Mouse (Mus musculus) ZHBTc4 (cell line): ENCODE data around the gene Tubd1.
A peak's percentile ranks its signal among the peaks of the same experiment; 100 is the strongest.

Source experiments
- DNase-seq: peaks from one replicate; pipeline ENCODE4 v3.0.0-alpha.2; 2011; ENCODE audit warnings: low read depth, low spot score

Gene Tubd1

GRCm38 (mm10) chr11:86583990-86584897, 39.5 kb downstream of the Tubd1 start:
- no peak for DNase-seq

DNA sequence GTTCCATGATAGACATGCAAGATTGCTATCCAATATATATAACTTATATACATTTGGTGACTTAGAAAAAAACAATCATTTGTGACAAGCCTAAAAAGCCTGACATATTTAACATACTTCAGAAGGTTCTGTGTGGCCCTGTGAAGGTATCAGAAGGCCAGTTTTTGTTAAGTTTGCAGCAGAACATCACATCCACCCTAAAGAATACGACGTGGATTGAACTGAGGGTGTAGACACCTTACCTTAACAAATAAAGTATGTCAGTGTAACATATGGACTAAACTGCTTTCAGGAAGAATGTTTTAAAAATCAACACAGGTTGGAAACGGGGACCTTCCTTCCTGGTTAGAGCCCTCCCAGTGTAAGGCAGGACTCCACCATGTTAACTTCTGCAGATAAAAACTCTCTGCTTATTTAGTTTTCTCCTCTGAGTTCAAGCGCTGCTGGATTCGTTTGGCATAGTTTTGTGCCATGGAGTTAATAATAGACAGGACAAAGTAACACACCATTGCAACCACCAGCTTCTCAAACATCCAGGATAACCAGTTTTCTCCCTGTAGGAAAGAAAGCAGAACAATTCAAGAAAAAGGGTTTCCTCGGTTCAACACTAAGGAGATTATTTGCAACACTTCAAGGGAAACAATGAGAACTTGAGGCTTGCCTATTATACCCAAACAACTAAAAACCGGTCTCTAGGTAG, 40.3 kb downstream of the Tubd1 start:
- no peak for DNase-seq

DNA sequence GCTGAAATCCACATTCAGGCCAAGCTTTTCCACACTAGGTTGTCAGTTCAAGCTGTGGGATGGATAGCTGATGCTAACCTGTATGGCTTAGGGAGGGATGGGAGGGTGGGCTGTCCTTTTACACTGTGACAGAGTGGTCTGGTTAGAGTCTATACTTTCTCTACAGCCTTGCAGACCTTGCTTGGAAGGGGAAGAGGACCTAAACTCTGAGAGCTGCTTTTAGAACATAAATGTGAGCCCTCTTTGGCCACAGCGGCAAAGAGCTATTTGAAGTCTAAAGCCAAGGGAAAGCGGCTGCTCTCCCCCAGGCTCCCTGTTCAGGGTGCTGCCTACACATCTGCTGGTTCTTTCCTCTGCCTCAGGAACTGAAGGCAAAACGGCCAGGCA, 40.8 kb downstream of the Tubd1 start:
- DNase-seq, result no peak

- peak; percentile 43 for DNase-seq
These were observed 41.5 kb downstream of the Tubd1 start for GRCm38 (mm10) chr11:86586177-86586867.

- DNase-seq, result peak; percentile 47
These were observed 42.3 kb downstream of the Tubd1 start for GRCm38 (mm10) chr11:86586868-86587792.

DNA sequence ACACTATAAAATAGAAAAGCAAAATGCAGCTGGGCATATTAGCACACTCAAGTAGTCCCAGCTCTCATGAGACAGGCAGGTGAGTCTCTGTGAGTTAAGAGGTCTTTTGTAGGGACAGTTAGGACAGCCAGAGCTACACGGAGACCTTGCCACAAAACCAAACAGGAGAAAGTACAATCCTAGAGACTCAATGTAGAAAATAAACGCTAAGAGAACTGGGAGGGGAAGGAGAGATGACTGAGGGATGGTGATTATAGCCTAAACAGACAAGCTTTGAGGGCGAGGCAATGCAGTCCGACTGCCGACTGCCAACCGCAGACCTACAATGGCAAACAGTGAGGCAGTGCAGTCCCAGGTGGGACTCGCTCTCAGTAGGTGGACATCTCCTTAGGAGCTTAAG, 43.0 kb downstream of the Tubd1 start:
- DNase-seq, result no peak

DNA sequence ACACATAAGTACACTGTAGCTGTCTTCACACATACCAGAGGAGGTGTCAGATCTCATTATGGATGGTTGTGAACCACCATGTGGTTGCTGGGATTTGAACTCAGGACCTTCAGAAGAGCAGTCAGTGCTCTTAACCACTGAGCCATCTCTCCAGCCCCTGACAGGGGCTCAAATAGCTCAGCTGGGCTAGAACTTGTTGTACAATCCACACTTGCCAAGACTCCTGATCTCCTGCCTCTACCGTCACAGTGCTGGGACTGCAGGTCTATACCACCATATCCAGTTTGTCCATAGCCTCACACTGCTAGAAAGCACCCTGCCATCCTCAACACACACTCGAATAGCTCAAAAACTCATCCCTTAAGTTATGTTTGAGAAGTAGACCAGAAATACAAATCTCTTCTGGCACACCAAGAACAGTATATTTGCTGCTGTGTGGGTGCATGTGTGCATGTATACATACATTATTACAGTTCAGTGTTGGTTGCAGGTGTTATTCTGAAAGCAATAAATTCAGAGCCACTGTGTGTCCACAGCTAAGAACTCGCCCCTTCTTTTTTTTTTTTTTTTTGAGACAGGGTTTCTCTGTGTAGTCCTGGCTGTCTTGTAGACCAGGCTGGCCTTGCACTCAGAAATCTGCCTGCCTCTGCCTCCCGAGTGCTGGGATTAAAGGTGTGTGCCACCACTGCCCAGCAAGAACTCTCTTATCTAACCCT, 44.0 kb downstream of the Tubd1 start:
- no peak for DNase-seq

GRCm38 (mm10) chr11:86590066-86590465, 45.3 kb downstream of the Tubd1 start:
- no peak for DNase-seq

DNA sequence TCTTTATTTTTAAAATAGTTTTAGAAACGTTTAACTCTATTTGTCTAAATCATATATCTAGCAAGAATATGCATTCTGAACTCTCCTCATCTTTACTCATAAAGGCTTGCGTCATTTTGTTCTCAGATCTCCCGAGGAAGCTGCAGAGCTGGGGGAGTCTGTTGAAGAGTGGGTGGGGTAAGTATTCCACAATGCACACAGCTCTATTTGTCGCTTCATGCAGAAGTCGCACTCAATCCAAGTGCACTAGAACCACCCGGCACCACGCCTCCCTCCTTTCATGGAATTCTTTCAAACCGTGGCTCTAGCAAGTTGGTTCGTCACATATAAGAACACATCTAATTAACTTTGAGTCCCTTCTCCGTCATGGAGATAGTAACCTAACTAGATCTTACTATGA, 45.8 kb downstream of the Tubd1 start:
- DNase-seq, result no peak

DNA sequence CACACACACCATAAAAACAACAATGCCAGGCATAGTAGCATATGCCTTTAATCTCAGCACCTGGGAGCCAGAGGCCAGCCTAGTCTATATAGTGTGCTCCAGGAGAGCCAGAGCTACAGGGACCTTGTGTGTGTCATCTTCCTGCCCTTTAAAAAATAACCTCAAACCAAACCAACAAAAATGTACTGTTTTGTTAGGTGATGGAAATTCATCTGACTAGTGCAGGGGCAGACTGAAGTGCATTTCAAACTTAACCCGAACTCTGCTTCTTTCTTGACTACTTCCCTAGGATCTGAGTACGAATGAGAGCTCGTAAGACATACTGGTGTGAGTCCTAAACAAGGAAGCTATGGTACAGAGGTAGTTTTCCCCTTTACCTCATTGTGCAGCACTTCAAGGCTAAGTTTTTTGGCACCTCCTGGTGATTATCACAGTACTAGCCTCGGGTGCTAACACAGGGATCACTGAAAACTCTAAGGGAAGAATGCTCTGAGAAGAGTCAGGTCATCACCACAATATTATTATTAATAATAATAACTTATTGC, 46.6 kb downstream of the Tubd1 start:
- DNase-seq, result no peak

DNA sequence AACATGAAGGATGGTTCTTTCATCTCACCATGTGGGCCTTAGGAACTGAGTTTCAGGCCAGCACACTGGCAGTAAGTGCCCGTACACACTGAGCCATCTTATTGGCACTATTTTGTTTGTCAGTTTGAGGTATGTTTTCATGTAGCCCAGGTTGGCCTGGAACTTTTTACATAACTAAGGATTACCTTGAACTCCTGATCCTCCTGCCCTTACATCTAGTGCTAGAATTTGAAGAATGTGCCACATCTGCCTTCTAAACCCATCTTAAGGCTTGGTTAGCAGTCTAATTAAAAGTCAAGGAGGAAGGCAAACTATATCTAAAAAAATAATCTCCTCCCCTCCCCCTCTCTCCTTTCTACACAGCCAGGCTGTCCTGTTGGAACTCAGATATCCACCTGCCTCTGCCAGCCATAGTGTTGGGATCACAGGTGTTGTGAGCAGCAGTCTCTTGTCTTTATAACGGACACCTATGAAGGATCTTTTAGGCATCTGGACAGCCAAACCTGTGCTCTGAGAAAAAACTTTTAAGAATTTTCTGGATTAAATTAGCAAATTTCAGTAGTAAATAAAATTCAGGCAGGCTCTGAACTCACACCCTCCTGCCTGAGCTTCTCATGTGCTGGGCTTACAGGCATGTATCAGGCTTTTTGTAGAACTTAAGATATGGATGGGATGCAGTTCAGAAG, 47.3 kb downstream of the Tubd1 start:
- no peak for DNase-seq

GRCm38 (mm10) chr11:86592993-86593392, 48.2 kb downstream of the Tubd1 start:
- no peak for DNase-seq

GRCm38 (mm10) chr11:86593443-86593842, 48.7 kb downstream of the Tubd1 start:
- no peak for DNase-seq

- no peak for DNase-seq
These were observed 49.5 kb downstream of the Tubd1 start for GRCm38 (mm10) chr11:86594188-86594876.

DNA sequence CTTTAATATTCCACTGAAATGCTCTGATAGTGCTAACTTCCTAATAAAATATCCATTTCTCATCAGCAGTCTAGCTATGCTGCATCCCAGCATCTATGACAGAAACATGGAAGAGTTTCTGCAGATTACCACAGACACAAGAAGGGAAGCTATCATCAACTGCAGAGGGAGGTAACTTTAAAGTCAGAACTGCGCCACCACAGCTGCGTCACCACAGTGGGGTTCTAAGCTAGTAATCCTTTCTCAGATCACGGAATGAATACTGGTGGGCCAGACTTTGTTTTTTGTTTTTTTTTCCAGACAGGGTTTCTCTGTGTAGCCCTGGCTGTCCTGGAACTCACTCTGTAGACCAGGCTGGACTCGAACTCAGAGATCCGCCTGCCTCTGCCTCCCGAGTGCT, 50.6 kb downstream of the Tubd1 start:
- DNase-seq, result no peak

DNA sequence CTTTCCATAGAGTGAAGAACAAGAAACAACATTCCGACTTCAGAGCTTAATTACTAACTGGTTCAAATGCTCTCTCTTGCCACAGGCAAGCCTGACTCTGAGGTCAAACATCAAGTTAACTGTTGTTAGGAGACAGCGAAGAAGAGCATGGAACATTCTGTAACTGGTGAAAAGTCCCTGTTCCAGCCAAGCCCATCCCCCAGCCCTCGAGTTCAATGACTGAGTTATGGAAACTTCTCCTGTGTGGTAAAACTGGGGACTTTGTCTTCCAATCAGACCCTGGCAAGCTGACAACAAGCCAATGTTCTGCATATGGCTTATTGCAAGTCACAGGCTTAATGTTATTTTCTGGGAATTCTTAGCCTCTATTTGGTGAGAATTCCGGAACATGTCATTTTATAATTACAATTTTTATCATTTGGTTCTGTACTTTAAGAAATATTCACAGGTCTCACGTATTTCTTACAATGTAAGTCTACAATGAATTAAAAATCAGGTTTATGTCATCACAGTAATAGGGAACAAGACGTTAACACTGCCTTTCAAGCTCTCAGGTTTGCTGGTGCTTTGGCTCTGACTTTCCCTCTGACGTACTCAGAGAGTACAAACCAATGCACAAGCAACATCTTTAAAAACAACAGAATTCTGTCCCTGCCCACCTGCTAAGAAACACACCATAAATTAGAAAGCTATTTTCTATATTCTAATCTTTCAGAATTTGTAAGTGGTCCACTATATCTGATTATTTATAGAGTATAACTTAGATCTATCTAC, 51.6 kb downstream of the Tubd1 start:
- no peak for DNase-seq

DNA sequence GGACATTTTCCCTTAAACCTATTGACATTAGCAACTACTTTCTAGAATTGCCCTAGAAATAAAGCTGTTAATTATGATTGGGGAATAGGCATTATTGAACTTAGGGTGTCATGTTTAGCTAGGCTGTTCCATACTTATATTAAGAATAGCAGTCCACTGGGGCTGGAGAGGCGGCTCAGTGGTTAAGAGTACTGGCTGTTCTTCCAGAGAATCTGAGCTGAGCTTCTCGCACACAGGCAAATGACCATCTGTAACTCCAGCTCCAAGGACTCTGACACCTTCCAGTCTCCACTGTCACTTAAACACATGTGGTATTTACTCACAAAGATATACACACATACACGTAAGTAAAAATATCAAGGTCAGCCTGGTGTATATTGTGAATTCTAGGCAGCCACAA, 52.2 kb downstream of the Tubd1 start:
- no peak for DNase-seq

- DNase-seq, result no peak
These were observed 53.4 kb downstream of the Tubd1 start for GRCm38 (mm10) chr11:86598154-86598553.
